Mouse (Mus musculus) kidney, embryonic 16.5 days (tissue): ENCODE results near the gene Ndufab1. TPM values are rescaled to one million over a fixed set of nuclear protein-coding genes. Genes with fewer than 3 reads are reported as not detected.

ENCODE experiments used
- ATAC-seq: fragments of 200-750 bp; cut with Nextera tagmentation; 2 replicates; pipeline ENCODE4 v1.8.0; 2017; ENCODE audit warnings: moderate TSS enrichment; ENCODE audit not compliant: low FRiP score, low TSS enrichment
- H3K27ac ChIP-seq: fragments of 300-500 bp; sonication (generic); 2 replicates; pipeline ENCODE4 v1.5.1; 2014; ENCODE audit warnings: low read length
- H3K27me3 ChIP-seq: fragments of 300-500 bp; sonication (generic); 2 replicates; pipeline ENCODE4 v1.6.1; 2014; ENCODE audit warnings: low read length, control low read depth, mixed read lengths; ENCODE audit not compliant: insufficient read depth
- H3K36me3 ChIP-seq: fragments of 300-500 bp; sonication (generic); 2 replicates; pipeline ENCODE4 v1.6.1; 2014; ENCODE audit warnings: low read length, control low read depth, mixed read lengths; ENCODE audit not compliant: insufficient read depth
- H3K4me1 ChIP-seq: fragments of 300-500 bp; sonication (generic); 2 replicates; pipeline ENCODE4 v1.6.1; 2014; ENCODE audit warnings: low read length, control low read depth, mixed read lengths; ENCODE audit not compliant: insufficient read depth
- H3K4me2 ChIP-seq: fragments of 300-500 bp; sonication (generic); replicated peaks from 2 replicates; pipeline ENCODE4 v1.6.1; 2014; ENCODE audit warnings: low read depth, low read length
- H3K4me3 ChIP-seq: fragments of 300-500 bp; sonication (generic); 2 replicates; pipeline ENCODE4 v1.5.1; 2014; ENCODE audit warnings: mild to moderate bottlenecking, low read length
- H3K9ac ChIP-seq: fragments of 300-500 bp; sonication (generic); replicated peaks from 2 replicates; pipeline ENCODE4 v1.6.1; 2014; ENCODE audit warnings: low read length
- H3K9me3 ChIP-seq: fragments of 300-500 bp; sonication (generic); 2 replicates; pipeline ENCODE4 v1.6.1; 2016; ENCODE audit warnings: low read length, control low read depth
- WGBS: fragments of 180-500 bp; shearing (Covaris S2); extraction: QIAGEN DNeasy Blood & Tissue Kit; methylation state at CpG from one replicate; pipeline ENCODE4 v1.1.7; 2014; 5-methylcytosine and 5-hydroxymethylcytosine counted together
- polyA plus RNA-seq: library from polyadenylated mRNA; unstranded; fragments of >200 nt; fragmentation: Nextera tagmentation; extraction: Ambion mirVana; gene quantifications from 2 replicates; pipeline ENCODE4 v1.2.1, GENCODE M21; 2015

The Ndufab1 gene
- 713 and 761 TPM in 2 replicates for polyA plus RNA-seq

DNA sequence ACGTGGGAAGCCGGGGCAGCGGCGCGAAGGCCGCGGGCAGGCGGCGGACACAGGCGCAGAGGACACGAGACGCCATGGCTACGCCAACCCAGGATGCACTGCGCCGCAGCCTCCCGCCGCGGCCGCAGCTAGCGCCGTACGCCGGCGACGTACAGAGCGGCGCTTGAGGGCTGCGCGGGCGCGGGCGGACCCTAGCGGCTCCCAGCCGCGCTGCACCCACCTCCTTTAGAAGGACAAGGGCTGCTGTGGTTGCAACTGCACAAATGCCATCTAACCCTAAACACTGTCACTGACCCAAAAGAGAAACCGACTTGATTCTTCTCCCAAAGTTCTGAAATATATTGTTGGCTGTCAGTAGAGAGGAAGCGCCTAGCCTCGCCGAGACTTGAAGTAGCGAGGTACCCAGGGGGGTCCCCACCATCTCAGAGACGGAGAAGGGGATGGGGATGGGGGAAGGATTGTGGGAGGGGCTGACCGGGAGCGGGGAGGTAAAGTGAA is at the start of gene Ndufab1:
Gene Ndufab1, minus strand, starts transcription at position 140 of the 498 bp plus-strand sequence.
- peak within 1 kb of the TSS; percentile 90 for H3K4me2 ChIP-seq
- no peaks in the 10 kb centered on the region for H3K27me3 ChIP-seq
- H3K9me3 ChIP-seq: no peaks in the 10 kb centered on the region
- peak within 1 kb of the TSS; percentile 79 for H3K4me3 ChIP-seq
- peaks cover 7% of the 10 kb centered on the region for H3K36me3 ChIP-seq
- H3K4me1 ChIP-seq: peaks cover 14% of the 10 kb centered on the region
- ATAC-seq: peak; percentile 99
- peak within 1 kb of the TSS; percentile 89 for H3K9ac ChIP-seq
- 1% methylated on average over 34 of the region's 43 CpGs for WGBS
- peak within 1 kb of the TSS; percentile 61; the same call in 1 of the 2 replicates for H3K27ac ChIP-seq

GRCm38 (mm10) chr7:122140991-122141390 is 39.3 kb upstream of the Ndufab1 start:
- Histone ChIP-seq H3K36me3 (peaks cover 81% of the 10 kb centered on the region), H3K4me2 (no peak overlapping the region), H3K9me3 (no peaks in the 10 kb centered on the region), H3K9ac (no peak overlapping the region), H3K27ac (no peak overlapping the region), H3K27me3 (no peaks in the 10 kb centered on the region), H3K4me3 (no peak overlapping the region), H3K4me1 (no peaks in the 10 kb centered on the region)
- no peak for ATAC-seq

GRCm38 (mm10) chr7:122138190-122138589 is 36.5 kb upstream of the Ndufab1 start:
- no peaks in the 10 kb centered on the region for H3K27me3 ChIP-seq
- WGBS: 93% methylated on average over 5 of the region's 5 CpGs
- ATAC-seq: no peak

GRCm38 (mm10) chr7:122137071-122137470 is 35.4 kb upstream of the Ndufab1 start:
- ATAC-seq: no peak
- Histone ChIP-seq H3K27ac (no peak overlapping the region), H3K36me3 (peaks cover 56% of the 10 kb centered on the region), H3K4me1 (peaks cover 8% of the 10 kb centered on the region), H3K9ac (no peak overlapping the region), H3K4me3 (no peak overlapping the region), H3K9me3 (no peaks in the 10 kb centered on the region), H3K27me3 (no peaks in the 10 kb centered on the region), H3K4me2 (no peak overlapping the region)

More at GRCm38 (mm10) chr7:122138190-122138589, 36.5 kb upstream of the Ndufab1 start:
- Histone ChIP-seq H3K9me3 (no peaks in the 10 kb centered on the region), H3K36me3 (peaks cover 63% of the 10 kb centered on the region), H3K4me2 (no peak overlapping the region), H3K27ac (no peak overlapping the region), H3K4me1 (peaks cover 5% of the 10 kb centered on the region), H3K4me3 (no peak overlapping the region), H3K9ac (no peak overlapping the region)

- H3K4me2 ChIP-seq: no peak overlapping the region
- ATAC-seq: no peak
- no peak overlapping the region for H3K9ac ChIP-seq
- H3K4me3 ChIP-seq: no peak overlapping the region
- H3K27ac ChIP-seq: no peak overlapping the region
- 75% methylated on average over 10 of the region's 10 CpGs for WGBS
- H3K9me3 ChIP-seq: no peaks in the 10 kb centered on the region
- peaks cover 12% of the 10 kb centered on the region for H3K4me1 ChIP-seq
- H3K36me3 ChIP-seq: peaks cover 38% of the 10 kb centered on the region
- H3K27me3 ChIP-seq: no peaks in the 10 kb centered on the region
These were observed 33.4 kb upstream of the Ndufab1 start for GRCm38 (mm10) chr7:122135070-122135469.

GRCm38 (mm10) chr7:122133338-122133625 is 31.6 kb upstream of the Ndufab1 start:
- H3K27ac ChIP-seq: peak overlapping the region; percentile 66
- WGBS: 18% methylated on average over 8 of the region's 8 CpGs
- peak overlapping the region; percentile 83 for H3K4me3 ChIP-seq
- H3K9me3 ChIP-seq: no peaks in the 10 kb centered on the region
- no peaks in the 10 kb centered on the region for H3K27me3 ChIP-seq
- H3K9ac ChIP-seq: peak overlapping the region; percentile 93
- ATAC-seq: no peak
- H3K4me2 ChIP-seq: peak overlapping the region; percentile 63
- H3K36me3 ChIP-seq: peaks cover 20% of the 10 kb centered on the region
- H3K4me1 ChIP-seq: peaks cover 12% of the 10 kb centered on the region

- Histone ChIP-seq H3K9me3 (no peaks in the 10 kb centered on the region), H3K4me1 (peaks cover 12% of the 10 kb centered on the region), H3K27ac (peak within 1 kb of the TSS; percentile 66), H3K27me3 (no peaks in the 10 kb centered on the region), H3K4me3 (peak within 1 kb of the TSS; percentile 83), H3K4me2 (peak within 1 kb of the TSS; percentile 83), H3K36me3 (peaks cover 20% of the 10 kb centered on the region), H3K9ac (peak within 1 kb of the TSS; percentile 93)
- peak; percentile 99 for ATAC-seq
- WGBS: under 1% methylated on average over 54 of the region's 54 CpGs
These were observed 31.0 kb upstream of the Ndufab1 start, which contains the start of the genes Palb2 and Dctn5 for GRCm38 (mm10) chr7:122132497-122133337. Gene Palb2 (minus strand): TSS chr7:122132985. Gene Dctn5 (plus strand): TSS chr7:122133041.

- H3K4me2 ChIP-seq: peak overlapping the region; percentile 83
- H3K36me3 ChIP-seq: peaks cover 23% of the 10 kb centered on the region
- H3K27ac ChIP-seq: no peak overlapping the region
- no peaks in the 10 kb centered on the region for H3K27me3 ChIP-seq
- ATAC-seq: no peak
- peak overlapping the region; percentile 83 for H3K4me3 ChIP-seq
- peak overlapping the region; percentile 93 for H3K9ac ChIP-seq
- H3K9me3 ChIP-seq: no peaks in the 10 kb centered on the region
- peaks cover 12% of the 10 kb centered on the region for H3K4me1 ChIP-seq
These were observed 30.1 kb upstream of the Ndufab1 start for GRCm38 (mm10) chr7:122131834-122132233.

DNA sequence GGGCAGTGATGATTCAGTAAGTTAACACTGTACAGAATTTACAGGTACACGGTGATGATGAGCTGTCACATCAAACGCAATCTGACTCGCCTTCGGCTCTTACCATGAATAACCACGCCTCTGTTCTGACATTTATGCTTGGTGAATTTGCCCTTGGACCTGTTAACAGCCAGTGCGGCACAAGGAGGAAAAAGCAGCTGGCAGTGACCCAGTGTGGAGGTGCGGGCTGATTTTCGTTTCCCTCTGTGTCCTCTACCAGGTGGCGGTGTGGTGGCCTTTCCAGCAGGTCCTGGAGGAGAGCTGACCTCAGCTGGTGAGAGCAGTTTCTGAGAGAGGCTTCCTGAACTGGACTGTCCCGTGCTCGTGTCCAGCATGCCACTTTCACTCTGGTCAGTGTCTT is 25.3 kb upstream of the Ndufab1 start:
- Histone ChIP-seq H3K36me3 (peaks cover 34% of the 10 kb centered on the region), H3K4me2 (no peak overlapping the region), H3K9me3 (no peaks in the 10 kb centered on the region), H3K27me3 (no peaks in the 10 kb centered on the region), H3K4me1 (peaks cover 4% of the 10 kb centered on the region; the same call in 1 of the 2 replicates), H3K27ac (no peak overlapping the region), H3K4me3 (no peak overlapping the region), H3K9ac (no peak overlapping the region)
- 94% methylated on average over 11 of the region's 11 CpGs for WGBS
- ATAC-seq: no peak

DNA sequence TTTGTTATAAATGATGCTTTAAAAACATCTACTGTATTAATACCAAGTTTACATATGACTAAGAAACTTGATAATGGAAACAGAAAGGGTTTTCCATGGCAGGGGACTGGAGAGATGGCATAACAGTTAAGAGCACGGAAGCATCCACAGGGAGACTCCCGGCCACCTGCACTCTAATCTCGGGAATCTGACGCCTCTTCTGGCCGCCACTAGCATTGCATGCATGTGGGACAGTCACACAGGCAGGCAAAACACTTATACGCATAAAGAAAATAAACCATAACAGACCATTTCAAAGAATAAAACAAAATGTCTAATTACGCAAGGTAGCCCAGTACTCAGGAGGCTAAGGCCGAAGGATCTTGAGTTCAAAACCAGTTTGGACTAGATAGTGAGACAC is 23.9 kb upstream of the Ndufab1 start:
- H3K36me3 ChIP-seq: peaks cover 40% of the 10 kb centered on the region
- ATAC-seq: no peak

More for the DNA sequence above, 23.9 kb upstream of the Ndufab1 start:
- no peak overlapping the region for H3K27ac ChIP-seq
- no peaks in the 10 kb centered on the region for H3K4me1 ChIP-seq
- no peaks in the 10 kb centered on the region for H3K27me3 ChIP-seq
- H3K9me3 ChIP-seq: no peaks in the 10 kb centered on the region
- no peak overlapping the region for H3K4me2 ChIP-seq
- no peak overlapping the region for H3K4me3 ChIP-seq
- H3K9ac ChIP-seq: no peak overlapping the region
- 83% methylated on average over 8 of the region's 8 CpGs for WGBS
